Mouse (Mus musculus): ENCODE results near the gene Kdm2a. TPM values are rescaled to one million over a fixed set of nuclear protein-coding genes. Genes with fewer than 3 reads are reported as not detected.

Gene Kdm2a
- polyA plus RNA-seq, 1 experiment from 2014 or later, result 42.0 TPM

DNA sequence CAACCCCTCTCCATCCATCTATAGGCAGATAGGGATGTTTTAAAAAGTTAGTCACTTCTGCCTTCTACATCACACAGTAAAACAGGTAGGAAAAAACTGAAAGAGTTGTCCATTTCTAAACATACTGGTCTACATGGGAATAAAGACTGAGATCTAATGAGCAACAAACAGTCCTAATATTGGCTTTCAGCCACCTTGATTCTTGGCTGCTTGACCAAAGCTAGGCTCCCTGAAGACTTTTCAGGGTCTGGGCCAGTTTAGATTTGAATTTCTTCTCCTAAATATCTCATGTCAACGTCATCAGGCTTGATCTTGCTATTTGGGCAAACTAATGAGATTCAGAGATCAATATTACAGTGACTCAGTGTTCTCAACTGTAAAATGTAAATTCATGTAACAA lies 71.2 kb downstream of the Kdm2a start:
- Histone ChIP-seq H3K27ac (ENCODE audit: low read depth, low read length) (no peak overlapping the region), H3K4me1 (ENCODE audit: control insufficient read depth, insufficient read depth, low read length) (peaks cover 3% of the 10 kb centered on the region)

GRCm38 (mm10) chr19:4326106-4326505 lies 72.0 kb downstream of the Kdm2a start:
- H3K9me3 ChIP-seq (ENCODE audit: control insufficient read depth, low read length), result no peaks in the 10 kb centered on the region
- H3K36me3 ChIP-seq (ENCODE audit: control insufficient read depth, insufficient read depth, low read length), result peaks cover 37% of the 10 kb centered on the region
- DNase-seq (ENCODE audit: low spot score, missing footprints) (no peak), ATAC-seq (ENCODE audit: low FRiP score) (no peak)
- H3K4me1 ChIP-seq (ENCODE audit: control insufficient read depth, insufficient read depth, low read length), result no peaks in the 10 kb centered on the region
- no peak overlapping the region for H3K27ac ChIP-seq (ENCODE audit: low read depth, low read length)
- no peak overlapping the region for H3K9ac ChIP-seq (ENCODE audit: low read length)
- WGBS, result 91% methylated on average over 3 of the region's 3 CpGs
- H3K4me2 ChIP-seq, result no peak overlapping the region
- H3K4me3 ChIP-seq (ENCODE audit: low read depth, low read length), result no peak overlapping the region
- no peaks in the 10 kb centered on the region for H3K27me3 ChIP-seq (ENCODE audit: control insufficient read depth, insufficient read depth, low read length)

More for the DNA sequence above, 71.2 kb downstream of the Kdm2a start:
- Histone ChIP-seq H3K27me3 (ENCODE audit: control insufficient read depth, insufficient read depth, low read length) (no peaks in the 10 kb centered on the region), H3K36me3 (ENCODE audit: control insufficient read depth, insufficient read depth, low read length) (peaks cover 37% of the 10 kb centered on the region), H3K4me3 (ENCODE audit: low read depth, low read length) (no peak overlapping the region), H3K9ac (ENCODE audit: low read length) (no peak overlapping the region), H3K9me3 (ENCODE audit: control insufficient read depth, low read length) (no peaks in the 10 kb centered on the region), H3K4me2 (no peak overlapping the region)
- no peak for DNase-seq (ENCODE audit: low spot score, missing footprints)
- no peak for ATAC-seq (ENCODE audit: low FRiP score)
- 91% methylated on average over 1 of the region's 1 CpGs for WGBS

DNA sequence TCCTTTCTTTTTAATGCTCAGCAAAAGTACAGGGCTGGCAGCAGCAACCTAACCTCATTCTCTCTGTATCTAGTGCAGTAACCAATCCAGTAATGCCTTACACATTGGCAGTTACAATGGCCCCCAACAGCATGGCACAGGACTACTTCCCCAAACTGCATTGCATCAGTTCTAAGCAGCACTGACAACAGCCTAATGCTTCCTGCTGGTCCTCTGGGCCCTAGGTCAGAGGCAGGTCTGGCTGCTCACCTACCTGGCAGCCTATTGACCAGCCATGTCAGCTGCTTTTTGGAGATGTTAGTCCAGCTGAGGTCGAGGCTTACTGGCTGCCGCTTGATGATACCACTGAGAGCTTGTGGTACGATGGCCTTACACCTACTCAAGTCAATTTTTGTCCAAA lies 76.0 kb downstream of the Kdm2a start:
- Histone ChIP-seq H3K27ac (ENCODE audit: low read depth, low read length) (no peak overlapping the region), H3K4me1 (ENCODE audit: control insufficient read depth, insufficient read depth, low read length) (no peaks in the 10 kb centered on the region), H3K4me2 (no peak overlapping the region), H3K4me3 (ENCODE audit: low read depth, low read length) (no peak overlapping the region), H3K27me3 (ENCODE audit: control insufficient read depth, insufficient read depth, low read length) (no peaks in the 10 kb centered on the region), H3K36me3 (ENCODE audit: control insufficient read depth, insufficient read depth, low read length) (peaks cover 45% of the 10 kb centered on the region), H3K9me3 (ENCODE audit: control insufficient read depth, low read length) (no peaks in the 10 kb centered on the region), H3K9ac (ENCODE audit: low read length) (no peak overlapping the region)
- no peak for DNase-seq (ENCODE audit: low spot score, missing footprints)
- WGBS, result 94% methylated on average over 3 of the region's 3 CpGs
- ATAC-seq (ENCODE audit: low FRiP score), result no peak

DNA sequence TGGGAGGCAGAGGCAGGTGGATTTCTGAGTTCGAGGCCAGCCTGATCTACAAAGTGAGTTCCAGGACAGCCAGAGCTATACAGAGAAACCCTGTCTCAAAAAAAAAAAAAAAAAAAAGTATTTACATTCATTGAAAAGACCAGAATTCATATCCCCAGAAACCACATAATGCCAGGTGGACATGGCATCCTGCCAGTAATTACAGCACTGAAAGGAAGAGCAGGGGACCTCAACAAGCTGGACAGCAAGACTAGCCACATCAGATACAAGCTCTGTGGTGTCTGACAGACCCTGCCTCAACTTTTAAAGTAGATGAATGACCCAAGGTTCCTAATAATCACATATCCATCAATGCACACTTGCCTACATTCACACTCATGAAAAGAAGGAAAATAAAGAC lies 76.5 kb downstream of the Kdm2a start:
- H3K27ac ChIP-seq (ENCODE audit: low read depth, low read length), result no peak overlapping the region
- no peak overlapping the region for H3K4me3 ChIP-seq (ENCODE audit: low read depth, low read length)
- H3K4me2 ChIP-seq, result no peak overlapping the region
- H3K9ac ChIP-seq (ENCODE audit: low read length), result no peak overlapping the region
- peaks cover 43% of the 10 kb centered on the region for H3K36me3 ChIP-seq (ENCODE audit: control insufficient read depth, insufficient read depth, low read length)
- H3K9me3 ChIP-seq (ENCODE audit: control insufficient read depth, low read length), result no peaks in the 10 kb centered on the region
- no peaks in the 10 kb centered on the region for H3K27me3 ChIP-seq (ENCODE audit: control insufficient read depth, insufficient read depth, low read length)
- no peak for ATAC-seq (ENCODE audit: low FRiP score)
- DNase-seq (ENCODE audit: low spot score, missing footprints), result no peak
- no peaks in the 10 kb centered on the region for H3K4me1 ChIP-seq (ENCODE audit: control insufficient read depth, insufficient read depth, low read length)
- 100% methylated on average over 1 of the region's 1 CpGs for WGBS

- H3K27ac ChIP-seq (ENCODE audit: low read depth, low read length), result no peak overlapping the region
- 93% methylated on average over 4 of the region's 4 CpGs for WGBS
- no peak overlapping the region for H3K9ac ChIP-seq (ENCODE audit: low read length)
- ATAC-seq (ENCODE audit: low FRiP score) (no peak), DNase-seq (ENCODE audit: low spot score, missing footprints) (no peak)
- no peaks in the 10 kb centered on the region for H3K9me3 ChIP-seq (ENCODE audit: control insufficient read depth, low read length)
- no peaks in the 10 kb centered on the region for H3K27me3 ChIP-seq (ENCODE audit: control insufficient read depth, insufficient read depth, low read length)
- H3K4me3 ChIP-seq (ENCODE audit: low read depth, low read length), result no peak overlapping the region
- peaks cover 38% of the 10 kb centered on the region for H3K36me3 ChIP-seq (ENCODE audit: control insufficient read depth, insufficient read depth, low read length)
- H3K4me2 ChIP-seq, result no peak overlapping the region
- H3K4me1 ChIP-seq (ENCODE audit: control insufficient read depth, insufficient read depth, low read length), result no peaks in the 10 kb centered on the region
These were observed 78.8 kb downstream of the Kdm2a start for GRCm38 (mm10) chr19:4319272-4319671.

DNA sequence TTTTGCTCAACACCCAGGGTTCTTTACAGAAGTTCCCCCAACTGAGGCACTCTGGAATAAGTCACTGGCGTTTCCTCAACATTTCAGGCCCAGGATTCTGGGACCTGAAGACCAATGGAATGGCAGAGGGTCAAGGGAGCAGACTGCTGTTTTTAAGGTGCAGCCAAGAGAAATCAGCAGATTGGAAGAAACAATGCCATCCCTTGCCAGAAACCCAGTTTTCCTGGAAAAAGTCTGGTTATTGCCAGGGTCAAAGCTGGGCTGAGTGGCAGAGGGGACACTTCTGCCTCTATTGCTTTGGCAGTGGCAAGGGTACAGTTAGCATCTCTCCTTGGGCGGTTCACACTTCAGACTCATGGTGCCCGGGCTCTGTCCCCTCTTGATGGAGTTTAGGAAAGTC lies 80.9 kb downstream of the Kdm2a start:
- Histone ChIP-seq H3K36me3 (ENCODE audit: control insufficient read depth, insufficient read depth, low read length) (peaks cover 28% of the 10 kb centered on the region), H3K27ac (ENCODE audit: low read depth, low read length) (no peak overlapping the region), H3K27me3 (ENCODE audit: control insufficient read depth, insufficient read depth, low read length) (no peaks in the 10 kb centered on the region), H3K4me1 (ENCODE audit: control insufficient read depth, insufficient read depth, low read length) (no peaks in the 10 kb centered on the region), H3K9ac (ENCODE audit: low read length) (no peak overlapping the region), H3K4me3 (ENCODE audit: low read depth, low read length) (no peak overlapping the region), H3K9me3 (ENCODE audit: control insufficient read depth, low read length) (no peaks in the 10 kb centered on the region), H3K4me2 (no peak overlapping the region)
- DNase-seq (ENCODE audit: low spot score, missing footprints) (no peak), ATAC-seq (ENCODE audit: low FRiP score) (no peak)
- 91% methylated on average over 3 of the region's 3 CpGs for WGBS

DNA sequence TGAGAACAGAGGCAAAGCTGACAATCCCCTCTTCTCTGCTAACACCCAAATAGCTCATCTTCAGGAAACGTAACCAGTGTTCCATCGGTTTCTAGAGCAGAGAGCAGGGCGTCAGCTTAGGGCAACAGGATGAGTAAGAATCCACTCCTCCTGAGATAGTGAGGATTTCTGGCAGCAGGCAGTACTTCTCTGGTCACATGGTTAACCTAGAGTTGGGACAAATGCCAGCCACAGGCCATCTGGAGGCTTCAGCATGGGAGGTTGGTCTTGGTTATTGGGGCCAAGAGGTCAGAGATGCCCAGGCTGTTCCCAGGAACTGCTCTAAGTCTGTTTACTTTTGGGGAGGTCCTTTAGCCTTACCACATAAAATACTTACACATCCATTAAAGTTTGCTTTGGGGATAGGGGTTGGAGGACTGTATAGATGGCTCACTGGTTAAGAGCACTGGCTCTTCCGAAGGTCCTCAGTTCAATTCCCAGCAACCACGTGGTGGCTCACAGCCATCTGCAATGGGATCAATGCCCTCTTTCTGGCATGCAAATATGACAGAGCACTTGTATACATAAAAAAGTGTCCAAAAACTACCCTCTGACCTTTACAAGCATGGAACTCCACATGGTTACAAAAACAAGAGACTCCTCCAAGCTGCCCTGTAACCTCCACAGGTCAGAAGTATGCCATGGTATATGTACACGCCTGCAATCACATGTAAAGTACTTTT lies 82.7 kb downstream of the Kdm2a start:
- no peak overlapping the region for H3K4me3 ChIP-seq (ENCODE audit: low read depth, low read length)
- DNase-seq (ENCODE audit: low spot score, missing footprints) (no peak), ATAC-seq (ENCODE audit: low FRiP score) (no peak)
- H3K27me3 ChIP-seq (ENCODE audit: control insufficient read depth, insufficient read depth, low read length), result no peaks in the 10 kb centered on the region
- no peak overlapping the region for H3K4me2 ChIP-seq
- no peak overlapping the region for H3K27ac ChIP-seq (ENCODE audit: low read depth, low read length)
- H3K9ac ChIP-seq (ENCODE audit: low read length), result no peak overlapping the region
- no peaks in the 10 kb centered on the region for H3K9me3 ChIP-seq (ENCODE audit: control insufficient read depth, low read length)
- peaks cover 27% of the 10 kb centered on the region for H3K36me3 ChIP-seq (ENCODE audit: control insufficient read depth, insufficient read depth, low read length)
- 85% methylated on average over 6 of the region's 6 CpGs for WGBS
- H3K4me1 ChIP-seq (ENCODE audit: control insufficient read depth, insufficient read depth, low read length), result no peaks in the 10 kb centered on the region

GRCm38 (mm10) chr19:4309776-4310185 lies 88.3 kb downstream of the Kdm2a start:
- ATAC-seq (ENCODE audit: low FRiP score) (no peak), DNase-seq (ENCODE audit: low spot score, missing footprints) (peak; percentile 93)
- no peak overlapping the region for H3K4me2 ChIP-seq
- H3K27ac ChIP-seq (ENCODE audit: low read depth, low read length), result no peak overlapping the region
- no peak overlapping the region for H3K4me3 ChIP-seq (ENCODE audit: low read depth, low read length)
- no peak overlapping the region for H3K9ac ChIP-seq (ENCODE audit: low read length)
- no peaks in the 10 kb centered on the region for H3K27me3 ChIP-seq (ENCODE audit: control insufficient read depth, insufficient read depth, low read length)
- H3K9me3 ChIP-seq (ENCODE audit: control insufficient read depth, low read length), result no peaks in the 10 kb centered on the region
- no peaks in the 10 kb centered on the region for H3K36me3 ChIP-seq (ENCODE audit: control insufficient read depth, insufficient read depth, low read length)
- H3K4me1 ChIP-seq (ENCODE audit: control insufficient read depth, insufficient read depth, low read length), result peaks cover 6% of the 10 kb centered on the region

DNA sequence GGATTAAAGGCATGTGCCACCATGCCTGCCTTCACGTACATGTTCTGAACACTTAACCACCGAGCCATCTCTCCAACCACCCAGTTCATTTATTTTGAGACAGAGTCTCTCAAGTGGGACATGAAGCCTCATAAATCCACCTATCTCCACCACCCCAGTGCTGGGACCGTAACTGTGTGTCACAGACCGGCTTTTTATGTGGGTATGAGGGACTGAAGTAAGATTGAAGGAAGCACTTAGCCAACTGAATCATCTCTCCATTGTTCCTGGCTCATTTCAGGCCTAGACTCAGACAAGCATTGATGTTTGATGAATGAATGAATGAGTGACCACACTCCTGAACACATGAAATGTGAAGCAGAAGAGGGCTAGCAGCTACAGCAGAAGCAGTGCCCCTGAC lies 88.8 kb downstream of the Kdm2a start:
- Histone ChIP-seq H3K36me3 (ENCODE audit: control insufficient read depth, insufficient read depth, low read length) (no peaks in the 10 kb centered on the region), H3K4me3 (ENCODE audit: low read depth, low read length) (no peak overlapping the region), H3K9me3 (ENCODE audit: control insufficient read depth, low read length) (no peaks in the 10 kb centered on the region), H3K4me2 (no peak overlapping the region), H3K4me1 (ENCODE audit: control insufficient read depth, insufficient read depth, low read length) (peaks cover 10% of the 10 kb centered on the region), H3K9ac (ENCODE audit: low read length) (no peak overlapping the region), H3K27me3 (ENCODE audit: control insufficient read depth, insufficient read depth, low read length) (no peaks in the 10 kb centered on the region), H3K27ac (ENCODE audit: low read depth, low read length) (no peak overlapping the region)
- WGBS, result 94% methylated on average over 4 of the region's 4 CpGs
- DNase-seq (ENCODE audit: low spot score, missing footprints) (no peak), ATAC-seq (ENCODE audit: low FRiP score) (no peak)
